Mouse (Mus musculus): ENCODE measurements at regions not wholly inside any gene's neighbourhood (a gene's known extent, or its start where the extent isn't known, plus 50 kb on each side); places are given as distances from the start of the nearest gene placed in this dataset.

GRCm38 (mm10) chr10:37347661-37348060 lies 208.9 kb upstream of the Marcks start:
- no peaks in the 10 kb centered on the region for H3K9me3 ChIP-seq
- H3K4me2 ChIP-seq = no peak overlapping the region
- no peaks in the 10 kb centered on the region for H3K36me3 ChIP-seq
- no peak for ATAC-seq (ENCODE audit: low FRiP score, low read depth)
- no peaks in the 10 kb centered on the region for H3K4me1 ChIP-seq (replicated peaks)
- WGBS = 89% methylated on average over 3 of the region's 3 CpGs
- H3K27ac ChIP-seq (replicated peaks) = no peak overlapping the region
- no peaks in the 10 kb centered on the region for H3K27me3 ChIP-seq
- no peak overlapping the region for H3K9ac ChIP-seq
- no peak overlapping the region for H3K4me3 ChIP-seq

DNA sequence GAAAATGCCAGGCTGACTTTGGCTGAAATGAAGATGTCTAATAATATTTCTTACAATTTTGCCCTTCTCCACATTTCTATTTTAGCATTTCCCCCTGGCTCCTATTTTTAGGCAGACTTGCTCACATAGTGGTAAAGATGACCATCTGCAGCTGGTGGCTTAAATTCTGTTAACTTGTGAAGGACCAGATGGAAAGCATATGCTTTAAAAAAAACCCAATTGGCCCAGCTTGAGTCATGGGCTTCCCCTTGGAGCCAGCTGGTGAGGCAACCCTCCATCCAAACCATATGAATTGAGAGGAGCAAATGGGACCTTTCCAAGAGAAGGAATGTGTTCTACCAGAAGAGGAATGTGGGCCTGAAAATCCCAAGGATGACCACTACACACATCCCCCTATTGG lies 204.0 kb upstream of the Marcks start:
- Histone ChIP-seq H3K9me3 (no peaks in the 10 kb centered on the region), H3K9ac (no peak overlapping the region), H3K27me3 (no peaks in the 10 kb centered on the region), H3K4me1 (replicated peaks) (no peaks in the 10 kb centered on the region), H3K4me2 (no peak overlapping the region), H3K36me3 (no peaks in the 10 kb centered on the region), H3K27ac (replicated peaks) (no peak overlapping the region), H3K4me3 (no peak overlapping the region)
- ATAC-seq (ENCODE audit: low FRiP score, low read depth) = no peak

DNA sequence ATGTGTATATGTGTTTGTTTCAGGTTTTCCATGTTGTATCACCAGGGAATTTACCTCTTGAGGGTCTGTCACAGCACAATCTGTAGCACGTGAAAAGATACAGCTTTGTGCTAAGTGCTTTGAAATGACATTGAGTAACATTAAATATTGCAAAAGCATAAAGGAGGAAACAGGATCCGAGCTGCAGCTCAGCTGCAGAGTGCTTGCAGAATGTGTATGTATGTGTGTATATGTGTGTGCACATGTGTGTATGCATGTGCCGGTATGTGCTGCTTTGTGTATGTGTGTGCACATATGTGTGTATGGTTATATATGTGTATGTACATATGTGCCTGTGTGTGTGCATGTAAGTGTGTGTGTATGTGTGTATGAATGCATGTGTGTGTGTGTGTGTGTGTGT lies 200.9 kb upstream of the Marcks start:
- Histone ChIP-seq H3K4me1 (replicated peaks) (no peaks in the 10 kb centered on the region), H3K27ac (replicated peaks) (no peak overlapping the region), H3K4me2 (no peak overlapping the region), H3K27me3 (no peaks in the 10 kb centered on the region), H3K9ac (no peak overlapping the region), H3K4me3 (no peak overlapping the region), H3K9me3 (no peaks in the 10 kb centered on the region), H3K36me3 (no peaks in the 10 kb centered on the region)
- 86% methylated on average over 3 of the region's 3 CpGs for WGBS
- ATAC-seq (ENCODE audit: low FRiP score, low read depth) = no peak

DNA sequence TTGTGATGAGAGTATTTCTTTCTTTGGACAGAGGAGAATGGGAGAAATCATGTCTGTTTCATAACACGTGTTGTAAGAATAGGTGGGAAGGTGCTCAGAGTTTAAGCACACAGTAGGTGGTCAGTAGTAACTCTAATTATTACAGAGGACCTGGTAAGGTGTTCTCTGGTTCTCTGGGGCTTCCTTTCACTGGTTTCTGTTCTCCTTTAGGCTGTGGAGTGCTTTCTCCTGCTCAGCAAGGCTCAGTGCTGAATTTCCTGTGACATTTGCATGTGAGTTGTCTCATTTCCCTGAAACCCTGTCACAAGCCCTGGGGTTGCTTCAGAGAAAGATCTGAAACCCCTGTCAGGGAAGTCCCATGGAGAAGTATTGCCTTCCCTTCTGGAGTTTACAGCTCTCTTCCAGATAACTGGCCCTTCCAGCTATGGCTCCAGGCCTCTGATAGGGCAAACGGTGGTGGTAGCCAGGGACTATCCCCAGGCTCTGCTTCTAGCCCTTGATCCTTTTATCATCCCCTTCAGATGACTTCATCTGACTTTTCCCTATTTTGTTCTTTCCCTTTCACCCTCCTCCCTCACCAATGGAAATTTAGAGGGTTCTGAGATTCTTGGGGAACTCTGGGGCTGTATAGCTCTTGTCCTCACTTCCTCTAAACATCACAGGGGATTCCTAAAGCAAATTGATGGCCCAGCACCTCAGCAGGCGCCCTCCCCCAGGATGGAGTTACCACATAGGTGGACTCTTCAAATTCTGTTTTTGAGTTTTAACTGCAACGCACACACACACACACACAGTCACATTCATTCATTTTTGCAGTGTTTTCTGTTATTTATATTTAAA lies 199.6 kb upstream of the Marcks start:
- Histone ChIP-seq H3K9me3 (no peaks in the 10 kb centered on the region), H3K36me3 (no peaks in the 10 kb centered on the region), H3K4me2 (no peak overlapping the region), H3K9ac (no peak overlapping the region), H3K27ac (replicated peaks) (no peak overlapping the region), H3K27me3 (no peaks in the 10 kb centered on the region), H3K4me1 (replicated peaks) (no peaks in the 10 kb centered on the region), H3K4me3 (no peak overlapping the region)
- ATAC-seq (ENCODE audit: low FRiP score, low read depth) = no peak
- WGBS = 68% methylated on average over 4 of the region's 4 CpGs

GRCm38 (mm10) chr10:37337172-37337620 lies 198.5 kb upstream of the Marcks start:
- Histone ChIP-seq H3K9ac (no peak overlapping the region), H3K4me3 (no peak overlapping the region), H3K36me3 (no peaks in the 10 kb centered on the region), H3K27me3 (no peaks in the 10 kb centered on the region), H3K9me3 (no peaks in the 10 kb centered on the region), H3K4me2 (no peak overlapping the region), H3K4me1 (replicated peaks) (no peaks in the 10 kb centered on the region), H3K27ac (replicated peaks) (no peak overlapping the region)
- no peak for ATAC-seq (ENCODE audit: low FRiP score, low read depth)
- WGBS = 75% methylated on average over 3 of the region's 3 CpGs

GRCm38 (mm10) chr10:37335148-37335547 lies 196.4 kb upstream of the Marcks start:
- H3K4me3 ChIP-seq = no peak overlapping the region
- 90% methylated on average over 3 of the region's 3 CpGs for WGBS
- H3K4me2 ChIP-seq = no peak overlapping the region
- H3K27ac ChIP-seq (replicated peaks) = no peak overlapping the region
- no peak overlapping the region for H3K9ac ChIP-seq
- ATAC-seq (ENCODE audit: low FRiP score, low read depth) = no peak
- H3K9me3 ChIP-seq = no peaks in the 10 kb centered on the region
- no peaks in the 10 kb centered on the region for H3K4me1 ChIP-seq (replicated peaks)
- no peaks in the 10 kb centered on the region for H3K27me3 ChIP-seq
- no peaks in the 10 kb centered on the region for H3K36me3 ChIP-seq

GRCm38 (mm10) chr10:37326168-37326534 lies 187.4 kb upstream of the Marcks start:
- Histone ChIP-seq H3K4me1 (replicated peaks) (no peaks in the 10 kb centered on the region), H3K9me3 (no peaks in the 10 kb centered on the region), H3K4me2 (no peak overlapping the region), H3K27ac (replicated peaks) (no peak overlapping the region), H3K27me3 (no peaks in the 10 kb centered on the region), H3K4me3 (no peak overlapping the region), H3K9ac (no peak overlapping the region), H3K36me3 (no peaks in the 10 kb centered on the region)
- no peak for ATAC-seq (ENCODE audit: low FRiP score, low read depth)
- 76% methylated on average over 3 of the region's 3 CpGs for WGBS

- Histone ChIP-seq H3K27ac (replicated peaks) (no peak overlapping the region), H3K4me1 (replicated peaks) (no peaks in the 10 kb centered on the region), H3K4me2 (no peak overlapping the region), H3K36me3 (no peaks in the 10 kb centered on the region), H3K9me3 (no peaks in the 10 kb centered on the region), H3K9ac (no peak overlapping the region), H3K4me3 (no peak overlapping the region), H3K27me3 (no peaks in the 10 kb centered on the region)
- WGBS = 80% methylated on average over 6 of the region's 6 CpGs
- no peak for ATAC-seq (ENCODE audit: low FRiP score, low read depth)
Measured at GRCm38 (mm10) chr10:37325514-37326167, 186.9 kb upstream of the Marcks start.

DNA sequence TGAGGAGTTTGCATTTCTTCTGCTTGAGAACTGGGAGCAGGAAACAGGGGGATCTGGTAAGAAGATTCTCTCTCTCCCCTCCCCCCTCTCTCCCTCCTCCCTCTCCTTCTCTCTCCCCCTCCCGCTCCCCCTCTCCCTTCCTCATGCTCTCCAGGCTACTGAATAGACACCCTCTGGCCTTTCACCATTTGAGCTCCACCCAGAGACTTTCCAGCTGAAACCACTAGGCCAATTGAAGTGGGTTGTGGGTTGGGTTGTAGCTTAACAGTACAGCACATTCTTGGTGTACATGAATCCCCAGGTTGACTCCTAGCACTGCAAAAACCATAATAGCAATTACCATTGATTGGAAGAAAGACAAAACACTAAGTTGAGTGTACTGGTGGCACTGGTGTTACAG lies 185.0 kb upstream of the Marcks start:
- no peak for ATAC-seq (ENCODE audit: low FRiP score, low read depth)
- no peak overlapping the region for H3K4me3 ChIP-seq

DNA sequence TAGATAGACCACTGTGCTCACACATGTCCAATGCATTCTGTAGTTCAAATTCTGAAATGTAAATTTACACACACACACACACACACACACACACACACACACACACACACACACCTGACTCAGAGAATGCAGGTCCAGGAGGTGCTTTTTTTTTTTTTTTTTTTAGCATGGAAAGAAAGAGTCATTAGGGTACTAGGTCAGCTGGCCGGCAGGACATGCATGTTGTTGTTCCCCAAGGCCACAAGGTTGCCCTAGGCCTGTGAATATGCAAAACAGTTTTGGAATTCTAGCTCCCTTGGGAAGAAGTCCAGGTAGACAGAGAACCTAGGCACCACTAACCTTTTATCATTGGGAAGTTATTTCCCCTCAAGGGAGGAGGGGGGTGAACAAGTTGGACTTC lies 184.1 kb upstream of the Marcks start:
- H3K9ac ChIP-seq = no peak overlapping the region
- ATAC-seq (ENCODE audit: low FRiP score, low read depth) = no peak
- H3K27me3 ChIP-seq = no peaks in the 10 kb centered on the region
- WGBS = 88% methylated on average over 1 of the region's 1 CpGs
- no peak overlapping the region for H3K4me2 ChIP-seq
- no peaks in the 10 kb centered on the region for H3K4me1 ChIP-seq (replicated peaks)
- no peaks in the 10 kb centered on the region for H3K36me3 ChIP-seq
- no peak overlapping the region for H3K4me3 ChIP-seq
- no peaks in the 10 kb centered on the region for H3K9me3 ChIP-seq
- H3K27ac ChIP-seq (replicated peaks) = no peak overlapping the region

More for the DNA sequence above, 185.0 kb upstream of the Marcks start:
- H3K4me1 ChIP-seq (replicated peaks) = no peaks in the 10 kb centered on the region
- no peaks in the 10 kb centered on the region for H3K36me3 ChIP-seq
- 64% methylated on average over 1 of the region's 1 CpGs for WGBS
- no peak overlapping the region for H3K27ac ChIP-seq (replicated peaks)
- no peaks in the 10 kb centered on the region for H3K9me3 ChIP-seq
- no peak overlapping the region for H3K9ac ChIP-seq
- H3K27me3 ChIP-seq = no peaks in the 10 kb centered on the region
- H3K4me2 ChIP-seq = no peak overlapping the region

- Histone ChIP-seq H3K9ac (no peak overlapping the region), H3K27ac (replicated peaks) (no peak overlapping the region), H3K4me2 (no peak overlapping the region), H3K4me3 (no peak overlapping the region), H3K27me3 (no peaks in the 10 kb centered on the region), H3K36me3 (no peaks in the 10 kb centered on the region), H3K4me1 (replicated peaks) (no peaks in the 10 kb centered on the region), H3K9me3 (no peaks in the 10 kb centered on the region)
- ATAC-seq (ENCODE audit: low FRiP score, low read depth) = no peak
- 96% methylated on average over 5 of the region's 5 CpGs for whole genome bisulfite sequencing
Measured at GRCm38 (mm10) chr10:37322310-37322709, 183.6 kb upstream of the Marcks start.

- H3K9ac ChIP-seq = no peak overlapping the region
- no peaks in the 10 kb centered on the region for H3K36me3 ChIP-seq
- ATAC-seq (ENCODE audit: low FRiP score, low read depth) = no peak
- H3K4me3 ChIP-seq = no peak overlapping the region
- no peaks in the 10 kb centered on the region for H3K9me3 ChIP-seq
- whole genome bisulfite sequencing = 87% methylated on average over 3 of the region's 3 CpGs
- no peaks in the 10 kb centered on the region for H3K27me3 ChIP-seq
- H3K4me2 ChIP-seq = no peak overlapping the region
- H3K4me1 ChIP-seq (replicated peaks) = no peaks in the 10 kb centered on the region
- H3K27ac ChIP-seq (replicated peaks) = no peak overlapping the region
Measured at GRCm38 (mm10) chr10:37321171-37321570, 182.5 kb upstream of the Marcks start.
